Mouse (Mus musculus) ES-Bruce4 (cell line): ENCODE results near the gene Apba3.

Experiments
- CTCF ChIP-seq: IDR thresholded peaks from one replicate; pipeline ENCODE4 v1.8.1; 2011; ENCODE audit warnings: low read depth, low read length
- EP300 ChIP-seq: IDR thresholded peaks from 2 replicates; pipeline ENCODE4 v1.6.1; 2011; ENCODE audit warnings: low read depth, low read length; ENCODE audit not compliant: insufficient read depth
- POLR2A ChIP-seq: IDR thresholded peaks from one replicate; pipeline ENCODE4 v1.8.1; 2011; ENCODE audit warnings: low read length; ENCODE audit not compliant: insufficient read depth

DNA sequence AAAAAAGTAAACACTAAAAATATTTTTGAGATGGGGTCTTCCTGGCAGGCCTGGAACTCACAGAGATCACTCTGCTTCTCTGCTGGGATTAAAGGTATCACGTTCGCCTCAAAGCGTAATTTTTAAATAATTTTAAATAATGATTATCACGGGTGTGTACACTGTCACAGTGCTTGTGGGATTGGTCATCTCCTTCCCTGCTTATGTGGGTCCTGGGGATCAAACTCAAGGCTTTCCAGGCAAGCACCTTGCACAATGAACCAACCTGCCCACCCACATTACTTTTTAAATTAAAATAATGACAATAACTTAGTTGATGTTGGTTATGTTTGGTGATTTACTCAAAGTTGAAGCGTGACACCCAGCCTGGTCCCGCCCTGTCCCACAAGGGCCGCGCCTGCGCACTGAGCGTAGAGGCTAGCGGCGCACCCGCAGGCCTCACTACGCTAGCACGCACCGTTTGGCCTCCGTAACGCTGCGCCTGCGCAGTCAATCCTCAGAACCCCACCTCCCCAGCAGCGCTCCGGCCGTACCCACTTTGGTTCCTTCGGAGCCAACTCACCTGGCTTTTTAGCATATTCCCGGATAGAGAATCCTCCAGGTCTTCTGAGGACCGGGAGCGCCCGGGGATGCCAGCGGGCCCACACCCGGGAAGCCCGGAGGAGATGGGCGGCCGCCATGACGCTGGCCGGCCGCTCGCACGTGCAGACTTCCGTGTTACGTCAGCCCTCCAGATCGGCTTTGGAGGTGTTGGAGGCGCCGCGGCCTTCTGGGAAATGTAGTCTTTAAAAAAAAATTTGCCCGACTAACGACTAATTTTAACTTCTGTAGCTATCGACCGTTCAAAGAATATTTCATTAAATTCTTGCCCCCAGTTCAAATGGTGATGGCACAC lies at the start of gene Apba3, which contains the start of gene Mrpl54:
- TF ChIP-seq CTCF, result no peak
- TF ChIP-seq POLR2A, result peak; percentile 43
- TF ChIP-seq EP300, result peak; percentile 25; the same call in 1 of the 2 replicates
